Mouse (Mus musculus): ENCODE data around the gene Tnpo1. TPM values are rescaled to one million over a fixed set of nuclear protein-coding genes. Genes with fewer than 3 reads are reported as not detected.

The Tnpo1 gene
- polyA plus RNA-seq, 1 experiment from 2014 or later = 55.1 TPM

DNA sequence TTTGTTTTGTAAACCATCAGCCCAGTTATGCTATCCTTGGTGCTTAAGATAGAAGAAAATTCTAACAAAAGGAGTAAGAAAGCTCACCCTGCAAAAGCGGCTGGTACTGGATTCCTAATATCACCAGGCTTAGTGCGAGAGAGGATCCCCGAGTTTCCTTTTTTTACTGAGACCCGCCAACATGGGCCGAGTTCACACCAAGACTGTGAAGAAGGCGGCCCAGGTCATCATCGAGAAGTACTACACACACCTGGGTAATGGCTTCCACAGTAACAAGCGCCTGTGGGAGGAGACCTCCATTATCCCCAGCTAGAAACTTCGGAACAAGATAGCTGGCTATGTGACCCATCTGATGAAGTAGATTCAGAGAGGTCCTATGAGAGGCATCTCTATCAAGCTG is 109.6 kb downstream of the Tnpo1 start:
- no peak overlapping the region for H3K9ac ChIP-seq
- no peaks in the 10 kb centered on the region for H3K36me3 ChIP-seq
- no peak overlapping the region for H3K27ac ChIP-seq
- 75% methylated on average over 9 of the region's 9 CpGs for WGBS
- ATAC-seq (ENCODE audit: insufficient read depth, low FRiP score, low read depth) = no peak
- H3K27me3 ChIP-seq (replicated peaks) = no peaks in the 10 kb centered on the region
- no peak overlapping the region for H3K4me3 ChIP-seq (replicated peaks)
- peaks cover 15% of the 10 kb centered on the region; the same call in 1 of the 2 replicates for H3K4me1 ChIP-seq
- H3K9me3 ChIP-seq = no peaks in the 10 kb centered on the region
- no peak overlapping the region for H3K4me2 ChIP-seq

DNA sequence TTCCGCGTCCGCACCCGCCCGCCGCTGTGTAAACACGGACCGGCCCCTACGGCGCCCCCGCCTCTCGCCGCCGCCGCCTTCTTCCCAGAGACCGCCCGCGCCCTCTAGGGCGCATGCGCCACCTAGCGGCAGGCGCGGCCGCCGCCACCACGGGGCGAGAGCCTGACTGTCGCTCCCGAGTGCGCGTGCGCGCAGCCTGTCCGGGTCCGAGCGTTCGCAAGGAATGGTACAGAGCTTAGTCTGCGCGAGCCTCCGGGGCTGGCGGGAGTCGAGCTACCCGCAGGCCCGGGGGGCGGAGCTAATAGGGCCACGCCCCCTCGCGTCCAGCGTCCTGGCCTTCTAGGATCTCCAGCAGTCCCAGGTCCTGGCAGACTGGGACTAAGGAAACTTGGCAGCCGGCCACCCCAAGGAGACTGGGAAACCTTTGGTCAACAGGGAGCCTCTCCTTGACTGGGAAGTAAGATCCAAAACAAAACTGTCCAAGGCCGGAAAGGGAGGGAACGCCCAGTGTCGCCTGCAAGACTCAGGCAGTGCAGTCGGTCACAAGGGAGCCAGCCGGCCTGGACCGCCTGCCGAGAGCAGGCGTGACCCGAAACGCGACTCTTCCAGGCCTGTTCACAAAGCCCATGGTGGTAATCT is 110.9 kb downstream of the Tnpo1 start, which contains the start of gene Fcho2:
TSS of gene Fcho2 (minus strand) at position 303 of the 639 bp plus-strand sequence.
- no peaks in the 10 kb centered on the region for H3K36me3 ChIP-seq
- H3K9me3 ChIP-seq = no peaks in the 10 kb centered on the region
- H3K27ac ChIP-seq = peak within 1 kb of the TSS; percentile 97
- peaks cover 15% of the 10 kb centered on the region; the same call in 1 of the 2 replicates for H3K4me1 ChIP-seq
- H3K9ac ChIP-seq = peak within 1 kb of the TSS; percentile 70
- ATAC-seq (ENCODE audit: insufficient read depth, low FRiP score, low read depth) = peak; percentile 97
- H3K27me3 ChIP-seq (replicated peaks) = no peaks in the 10 kb centered on the region
- under 1% methylated on average over 42 of the region's 61 CpGs for WGBS
- H3K4me3 ChIP-seq (replicated peaks) = peak within 1 kb of the TSS; percentile 73
- H3K4me2 ChIP-seq = peak within 1 kb of the TSS; percentile 53

DNA sequence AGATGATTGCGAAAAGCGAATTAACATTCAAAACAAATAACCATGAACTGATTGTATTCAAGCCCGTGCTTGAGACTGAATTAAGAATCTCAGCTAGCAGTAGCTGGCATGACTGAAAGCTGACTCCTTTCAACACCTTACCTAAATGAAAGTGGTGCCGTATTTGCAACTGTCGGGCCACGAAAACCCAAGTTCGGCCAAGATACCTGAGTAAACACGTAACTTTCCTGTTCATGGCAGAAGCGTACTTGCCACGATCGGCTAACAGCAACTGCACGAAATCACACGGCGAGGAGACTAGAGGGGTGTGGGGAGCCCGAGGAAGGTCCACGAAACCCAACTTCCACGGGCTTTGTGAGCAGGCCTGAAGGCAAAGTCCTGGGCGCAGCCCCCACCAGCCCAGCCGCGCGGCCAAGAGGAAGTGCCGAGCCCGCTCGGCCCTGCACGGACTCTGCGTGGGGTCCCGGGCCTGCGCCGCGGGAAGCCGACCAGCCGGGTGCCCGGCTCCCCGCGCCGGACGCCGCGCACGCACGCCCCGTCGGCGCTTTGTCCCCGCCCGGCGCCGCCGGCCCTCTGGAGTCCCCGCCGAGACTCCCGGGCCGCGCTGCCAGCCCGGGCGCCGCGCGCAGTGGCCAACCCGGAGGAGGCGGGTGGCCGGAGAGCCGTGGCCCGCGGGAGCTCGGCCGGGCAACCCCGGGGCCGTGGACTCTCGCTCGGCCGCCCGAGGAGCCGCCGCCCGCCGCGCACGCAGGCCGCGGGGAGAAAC is 111.7 kb downstream of the Tnpo1 start:
- Histone ChIP-seq H3K9me3 (no peaks in the 10 kb centered on the region), H3K4me2 (peak overlapping the region; percentile 53)

DNA sequence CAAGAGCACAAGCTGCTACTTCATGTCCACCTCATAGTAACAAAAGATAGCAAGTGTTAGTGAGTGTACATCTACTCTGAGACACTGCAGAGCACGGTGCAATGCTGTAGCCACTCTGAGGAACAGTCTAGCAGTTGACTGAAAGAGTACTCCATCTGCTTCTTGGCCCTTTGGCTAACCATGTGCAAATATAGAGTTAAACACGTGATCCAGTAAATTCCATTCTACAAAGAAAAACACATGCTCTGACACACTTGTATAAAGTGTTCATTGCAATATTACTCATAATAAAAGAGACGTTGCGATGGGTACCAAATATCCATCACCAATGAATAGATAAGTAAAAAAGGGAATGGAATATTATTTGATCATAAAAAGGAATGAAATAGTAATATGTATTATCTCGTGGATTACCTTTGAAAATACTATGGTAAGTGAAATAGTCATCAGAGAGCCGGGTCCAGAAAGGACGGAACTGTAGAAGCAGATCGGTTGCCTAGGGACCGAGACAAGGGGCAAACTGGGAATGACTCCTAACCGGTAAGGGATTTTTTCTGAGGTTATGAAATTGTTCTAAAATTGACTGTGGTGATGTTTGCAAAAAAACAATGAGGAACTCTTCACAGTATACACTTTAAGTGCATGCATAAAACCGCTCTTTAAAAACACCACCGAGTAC is 112.4 kb downstream of the Tnpo1 start:
- Histone ChIP-seq H3K4me2 (peak overlapping the region; percentile 53), H3K27me3 (replicated peaks) (no peaks in the 10 kb centered on the region), H3K4me3 (replicated peaks) (peak overlapping the region; percentile 73), H3K4me1 (0 out of 2 replicates have a peak, but pooled peaks cover 10% of the 10 kb centered on the region), H3K9ac (no peak overlapping the region), H3K36me3 (no peaks in the 10 kb centered on the region), H3K27ac (0 out of 2 replicates have a peak overlapping the region, but pooled peaks have one; percentile 97), H3K9me3 (no peaks in the 10 kb centered on the region)
- ATAC-seq (ENCODE audit: insufficient read depth, low FRiP score, low read depth) = no peak
- WGBS = 23% methylated on average over 12 of the region's 12 CpGs

More for the DNA sequence above, 111.7 kb downstream of the Tnpo1 start:
- ATAC-seq (ENCODE audit: insufficient read depth, low FRiP score, low read depth) = peak; percentile 27
- Histone ChIP-seq H3K4me1 (peaks cover 11% of the 10 kb centered on the region; the same call in 1 of the 2 replicates), H3K36me3 (no peaks in the 10 kb centered on the region), H3K27me3 (replicated peaks) (no peaks in the 10 kb centered on the region), H3K9ac (peak overlapping the region; percentile 70), H3K4me3 (replicated peaks) (peak overlapping the region; percentile 73), H3K27ac (peak overlapping the region; percentile 97)
- under 1% methylated on average over 78 of the region's 81 CpGs for WGBS

DNA sequence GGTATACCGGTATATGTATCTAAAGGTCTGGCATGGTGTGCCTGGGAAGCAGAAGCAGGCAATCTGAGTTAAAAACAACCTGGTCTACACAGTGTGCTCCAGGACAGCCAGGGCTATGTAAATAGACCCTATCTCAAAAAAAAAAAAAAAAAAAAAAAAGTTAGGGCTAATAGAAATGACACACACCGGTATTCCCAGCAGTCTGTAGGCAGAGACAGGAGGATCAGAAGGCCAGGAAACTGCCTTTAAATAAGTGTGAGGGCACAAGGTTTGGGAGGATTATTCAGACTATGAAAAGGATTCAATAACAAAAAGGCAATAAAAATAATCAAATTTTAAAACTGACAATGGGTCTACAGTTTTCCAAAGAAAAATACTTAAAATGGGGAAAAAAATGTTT is 113.0 kb downstream of the Tnpo1 start:
- H3K4me3 ChIP-seq (replicated peaks) = no peak overlapping the region
- H3K9me3 ChIP-seq = no peaks in the 10 kb centered on the region
- H3K36me3 ChIP-seq = no peaks in the 10 kb centered on the region
- no peaks in the 10 kb centered on the region for H3K27me3 ChIP-seq (replicated peaks)
- no peak overlapping the region for H3K9ac ChIP-seq
- no peak for ATAC-seq (ENCODE audit: insufficient read depth, low FRiP score, low read depth)
- 0 out of 2 replicates have a peak, but pooled peaks cover 10% of the 10 kb centered on the region for H3K4me1 ChIP-seq
- H3K4me2 ChIP-seq = peak overlapping the region; percentile 53; the same call in 1 of the 2 replicates
- H3K27ac ChIP-seq = no peak overlapping the region
- WGBS = 64% methylated on average over 2 of the region's 2 CpGs

DNA sequence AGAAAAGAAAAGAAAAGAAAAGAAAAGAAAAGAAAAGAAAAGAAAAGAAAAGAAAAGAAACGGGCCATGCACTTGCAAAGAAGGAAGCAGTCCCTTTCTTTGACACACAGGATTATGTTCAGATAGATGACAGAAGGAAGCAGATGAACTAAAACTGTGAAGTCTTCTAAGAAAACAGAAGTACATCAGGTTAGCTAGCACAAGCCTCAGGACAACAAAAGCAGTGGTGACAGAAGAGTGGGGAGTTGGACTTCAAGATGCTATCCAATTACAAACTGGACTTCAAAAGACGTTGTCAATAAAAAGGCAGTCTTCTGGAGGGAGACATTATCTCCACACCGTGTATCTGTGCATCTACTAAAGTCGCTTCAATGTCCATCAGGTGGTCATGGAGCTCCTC is 113.9 kb downstream of the Tnpo1 start:
- 0 out of 2 replicates have a peak, but pooled peaks cover 10% of the 10 kb centered on the region for H3K4me1 ChIP-seq
- no peaks in the 10 kb centered on the region for H3K9me3 ChIP-seq
- no peak for ATAC-seq (ENCODE audit: insufficient read depth, low FRiP score, low read depth)
- no peaks in the 10 kb centered on the region for H3K36me3 ChIP-seq
- H3K4me2 ChIP-seq = no peak overlapping the region
- H3K9ac ChIP-seq = no peak overlapping the region
- H3K27me3 ChIP-seq (replicated peaks) = no peaks in the 10 kb centered on the region
- no peak overlapping the region for H3K4me3 ChIP-seq (replicated peaks)
- WGBS = 64% methylated on average over 4 of the region's 4 CpGs
- H3K27ac ChIP-seq = peak overlapping the region; percentile 49; the same call in 1 of the 2 replicates

DNA sequence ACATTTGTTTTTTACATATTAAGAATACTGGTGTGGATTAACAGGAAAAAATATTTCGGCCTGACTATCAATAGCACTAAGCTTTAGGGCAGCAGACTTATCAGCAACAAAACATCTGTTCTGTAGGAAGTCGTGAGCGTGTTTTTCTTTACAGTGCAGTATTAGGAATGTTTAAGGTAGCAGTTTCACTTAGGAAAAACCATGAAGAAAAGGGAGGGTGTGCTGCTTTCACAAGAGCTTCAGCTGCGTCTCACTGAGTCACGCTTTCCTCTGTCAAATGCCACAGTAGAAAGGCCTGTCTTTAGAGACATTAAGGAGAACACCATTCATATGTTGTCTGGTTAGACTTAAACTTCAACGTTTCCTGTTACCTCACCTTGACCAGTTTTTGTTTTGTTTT is 116.0 kb downstream of the Tnpo1 start:
- Histone ChIP-seq H3K36me3 (no peaks in the 10 kb centered on the region; the same call in 1 of the 2 replicates), H3K9me3 (no peaks in the 10 kb centered on the region), H3K4me2 (no peak overlapping the region), H3K4me1 (0 out of 2 replicates have a peak, but pooled peaks cover 7% of the 10 kb centered on the region), H3K4me3 (replicated peaks) (no peak overlapping the region), H3K27me3 (replicated peaks) (no peaks in the 10 kb centered on the region), H3K9ac (no peak overlapping the region), H3K27ac (peak overlapping the region; percentile 27; the same call in 1 of the 2 replicates)
- 42% methylated on average over 6 of the region's 6 CpGs for WGBS
- peak; percentile 32; the same call in 1 of the 2 replicates for ATAC-seq (ENCODE audit: insufficient read depth, low FRiP score, low read depth)

DNA sequence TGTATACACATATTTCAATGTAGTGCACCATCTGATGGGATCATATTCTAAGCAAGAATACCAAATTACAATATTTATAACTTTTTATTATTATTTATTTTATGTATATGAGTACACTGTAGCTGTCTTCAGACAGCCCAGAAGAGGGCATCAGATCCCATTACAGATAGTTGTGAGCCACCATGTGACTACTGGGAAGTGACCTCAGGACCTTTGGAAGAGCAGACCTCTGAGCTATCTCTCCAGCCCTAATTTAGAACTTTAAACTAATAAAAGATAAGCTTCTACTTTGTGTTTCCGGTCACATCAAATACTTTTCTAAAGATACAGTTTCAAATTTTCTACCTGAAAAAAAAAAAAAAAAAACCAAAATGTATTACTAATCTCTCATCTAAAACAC is 117.1 kb downstream of the Tnpo1 start:
- ATAC-seq (ENCODE audit: insufficient read depth, low FRiP score, low read depth) = no peak
- 0 out of 2 replicates have a peak, but pooled peaks cover 7% of the 10 kb centered on the region for H3K4me1 ChIP-seq
- 68% methylated on average over 1 of the region's 1 CpGs for WGBS
- H3K36me3 ChIP-seq = peaks cover 4% of the 10 kb centered on the region; the same call in 1 of the 2 replicates
- no peaks in the 10 kb centered on the region for H3K9me3 ChIP-seq
- no peak overlapping the region for H3K9ac ChIP-seq
- H3K27ac ChIP-seq = no peak overlapping the region
- H3K4me3 ChIP-seq (replicated peaks) = no peak overlapping the region
- H3K4me2 ChIP-seq = no peak overlapping the region
- H3K27me3 ChIP-seq (replicated peaks) = no peaks in the 10 kb centered on the region

DNA sequence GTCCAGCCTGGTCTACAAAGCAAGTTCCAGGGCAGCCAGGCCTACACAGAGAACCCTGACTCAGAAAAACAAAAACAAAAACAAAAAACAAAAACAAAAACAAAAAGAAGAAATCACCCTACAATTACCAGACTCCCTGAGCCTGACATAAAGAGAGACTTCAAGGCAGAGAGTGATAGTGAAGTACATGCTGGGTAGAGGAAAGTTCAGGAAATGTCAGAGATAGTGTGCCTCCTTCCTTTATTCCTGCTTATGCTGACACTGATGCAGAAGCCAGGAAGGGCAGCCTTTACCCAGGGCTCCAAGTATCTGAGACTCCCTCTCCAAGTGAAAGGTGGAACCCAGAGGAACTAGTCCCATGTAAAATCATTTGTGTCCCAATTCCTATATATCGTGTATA is 121.7 kb downstream of the Tnpo1 start:
- no peaks in the 10 kb centered on the region for H3K4me1 ChIP-seq
- no peak overlapping the region for H3K4me3 ChIP-seq (replicated peaks)
- no peak overlapping the region for H3K9ac ChIP-seq
- H3K27me3 ChIP-seq (replicated peaks) = no peaks in the 10 kb centered on the region
- H3K9me3 ChIP-seq = no peaks in the 10 kb centered on the region
- no peak overlapping the region for H3K27ac ChIP-seq
- ATAC-seq (ENCODE audit: insufficient read depth, low FRiP score, low read depth) = no peak
- 91% methylated on average over 1 of the region's 1 CpGs for WGBS
- H3K4me2 ChIP-seq = no peak overlapping the region
- peaks cover 24% of the 10 kb centered on the region for H3K36me3 ChIP-seq

DNA sequence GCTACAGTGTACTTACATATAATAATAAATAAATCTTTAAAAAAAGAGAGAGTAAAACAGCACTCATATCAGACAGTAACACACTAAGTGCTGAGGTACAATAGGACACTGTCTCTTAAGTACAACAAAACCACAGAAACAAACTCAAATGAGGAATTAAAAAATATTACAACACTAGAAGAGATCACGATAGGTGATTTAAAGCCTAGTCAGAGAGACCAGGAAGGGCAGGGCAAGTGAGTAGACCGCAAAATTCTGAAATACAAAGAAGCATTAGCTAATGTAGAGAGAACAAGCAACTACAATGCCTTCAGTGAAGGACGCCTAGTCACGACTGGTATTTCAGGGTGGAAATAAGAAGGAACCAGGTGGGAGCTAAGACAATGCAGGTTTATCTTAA is 122.5 kb downstream of the Tnpo1 start:
- H3K4me1 ChIP-seq = no peaks in the 10 kb centered on the region
- H3K4me2 ChIP-seq = no peak overlapping the region
- ATAC-seq (ENCODE audit: insufficient read depth, low FRiP score, low read depth) = no peak
- no peak overlapping the region for H3K27ac ChIP-seq
- no peak overlapping the region for H3K4me3 ChIP-seq (replicated peaks)
- H3K27me3 ChIP-seq (replicated peaks) = no peaks in the 10 kb centered on the region
- no peaks in the 10 kb centered on the region for H3K9me3 ChIP-seq
- H3K9ac ChIP-seq = no peak overlapping the region
- WGBS = 79% methylated on average over 4 of the region's 4 CpGs
- H3K36me3 ChIP-seq = peaks cover 29% of the 10 kb centered on the region

DNA sequence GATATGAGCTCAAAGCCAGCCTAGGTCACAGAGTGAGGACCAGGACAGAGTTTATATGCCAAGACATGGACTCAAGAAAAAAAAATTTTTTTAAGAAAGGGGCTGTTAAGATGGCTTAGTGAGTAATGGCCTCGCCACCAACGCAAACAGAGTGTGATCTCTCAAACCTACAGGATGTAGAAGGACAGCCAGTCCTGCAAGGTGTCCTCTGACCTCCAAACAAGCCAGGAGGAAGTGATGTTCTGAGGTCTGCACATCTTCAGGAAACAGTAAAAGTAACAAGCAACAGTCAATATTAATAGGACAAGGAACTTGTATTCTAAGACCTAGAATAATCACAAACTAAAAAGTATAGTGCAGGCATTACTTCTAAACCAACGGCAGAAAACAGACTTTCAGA is 123.2 kb downstream of the Tnpo1 start:
- WGBS = 87% methylated on average over 3 of the region's 3 CpGs
- no peak overlapping the region for H3K4me3 ChIP-seq (replicated peaks)
- no peaks in the 10 kb centered on the region for H3K4me1 ChIP-seq
- no peaks in the 10 kb centered on the region for H3K27me3 ChIP-seq (replicated peaks)
- H3K9me3 ChIP-seq = no peaks in the 10 kb centered on the region
- no peak for ATAC-seq (ENCODE audit: insufficient read depth, low FRiP score, low read depth)
- H3K36me3 ChIP-seq = peaks cover 31% of the 10 kb centered on the region
- no peak overlapping the region for H3K4me2 ChIP-seq
- H3K9ac ChIP-seq = no peak overlapping the region
- H3K27ac ChIP-seq = no peak overlapping the region

Data from stomach, embryonic 15.5 days (tissue).